Mouse (Mus musculus) stomach, embryonic 16.5 days (tissue): ENCODE measurements around the gene Gm10715. TPM values are rescaled to one million over a fixed set of nuclear protein-coding genes. Genes with fewer than 3 reads are reported as not detected.
"Not testable (repeated sequence)": the region's sequence is repeated elsewhere in the genome, so short reads cannot be mapped to it uniquely, and the experiment has no call there.

ENCODE experiments used
- ATAC-seq: fragments of 200-750 bp; cut with Nextera tagmentation; 2 replicates; pipeline ENCODE4 v1.8.0; 2017; ENCODE audit warnings: moderate number of reproducible peaks, moderate TSS enrichment; ENCODE audit not compliant: insufficient read depth, low FRiP score
- H3K27ac ChIP-seq: fragments of 300-500 bp; sonication (generic); 2 replicates; pipeline ENCODE4 v1.5.1; 2014; ENCODE audit warnings: low read length
- H3K27me3 ChIP-seq: fragments of 300-500 bp; sonication (generic); 2 replicates; pipeline ENCODE4 v1.6.1; 2014; ENCODE audit warnings: low read length, control low read depth, mixed read lengths; ENCODE audit not compliant: control insufficient read depth, insufficient read depth
- H3K36me3 ChIP-seq: fragments of 300-500 bp; sonication (generic); 2 replicates; pipeline ENCODE4 v1.6.1; 2014; ENCODE audit warnings: low read length; ENCODE audit not compliant: control insufficient read depth, insufficient read depth
- H3K4me1 ChIP-seq: fragments of 300-500 bp; sonication (generic); 2 replicates; pipeline ENCODE4 v1.6.1; 2014; ENCODE audit warnings: low read length, control low read depth, mixed read lengths; ENCODE audit not compliant: control insufficient read depth, insufficient read depth
- H3K4me2 ChIP-seq: fragments of 300-500 bp; sonication (generic); 2 replicates; pipeline ENCODE4 v1.6.1; 2014; ENCODE audit warnings: low read depth, low read length, mixed read lengths
- H3K4me3 ChIP-seq: fragments of 300-500 bp; sonication (generic); replicated peaks from 2 replicates; pipeline ENCODE4 v1.5.1; 2014; ENCODE audit warnings: mild to moderate bottlenecking, low read length
- H3K9ac ChIP-seq: fragments of 300-500 bp; sonication (generic); 2 replicates; pipeline ENCODE4 v1.6.1; 2014; ENCODE audit warnings: low read length
- H3K9me3 ChIP-seq: fragments of 300-500 bp; sonication (generic); replicated peaks from 2 replicates; pipeline ENCODE4 v1.6.1; 2016; ENCODE audit warnings: low read length, control low read depth; ENCODE audit not compliant: control insufficient read depth
- WGBS: fragments of 180-500 bp; shearing (Covaris S2); extraction: QIAGEN DNeasy Blood & Tissue Kit; methylation state at CpG from one replicate; pipeline ENCODE4 v1.1.7; 2014; 5-methylcytosine and 5-hydroxymethylcytosine counted together
- polyA plus RNA-seq: library from polyadenylated mRNA; unstranded; fragments of >200 nt; fragmentation: Nextera tagmentation; extraction: Ambion mirVana; gene quantifications from 2 replicates; pipeline ENCODE4 v1.2.1, GENCODE M21; 2015

Gm10715 gene
- polyA plus RNA-seq, 1 experiment from 2014 or later, result not detected

DNA sequence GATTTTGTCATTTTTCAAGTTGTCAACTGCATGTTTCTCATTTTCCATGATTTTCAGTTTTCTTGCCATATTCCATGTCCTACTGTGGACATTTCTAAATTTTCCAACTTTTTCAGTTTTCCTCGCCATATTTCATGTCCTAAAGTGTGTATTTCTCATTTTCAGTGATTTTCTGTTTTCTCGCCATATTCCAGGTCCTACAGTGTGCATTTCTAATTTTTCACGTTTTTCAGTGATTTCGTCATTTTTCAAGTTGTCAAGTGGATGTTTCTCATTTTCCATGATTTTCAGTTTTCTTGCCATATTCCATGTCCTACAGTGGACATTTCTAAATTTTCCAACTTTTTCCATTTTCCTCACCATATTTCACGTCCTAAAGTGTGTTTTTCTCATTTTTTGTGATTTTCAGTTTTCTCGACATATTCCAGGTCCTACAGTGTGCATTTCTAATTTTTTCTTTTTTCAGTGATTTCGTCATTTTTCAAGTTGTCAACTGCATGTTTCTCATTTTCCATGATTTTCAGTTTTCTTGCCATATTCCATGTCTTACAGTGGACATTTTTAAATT lies 24.5 kb upstream of the Gm10715 start:
- H3K4me3 ChIP-seq, H3K27ac ChIP-seq, ATAC-seq, H3K4me2 ChIP-seq, H3K36me3 ChIP-seq, H3K27me3 ChIP-seq, H3K4me1 ChIP-seq, H3K9me3 ChIP-seq, H3K9ac ChIP-seq: not testable (repeated sequence)
- WGBS, result 79% methylated on average over 2 of the region's 7 CpGs

- H3K27me3 ChIP-seq, H3K4me1 ChIP-seq, H3K9ac ChIP-seq, H3K27ac ChIP-seq, H3K9me3 ChIP-seq, H3K36me3 ChIP-seq, H3K4me3 ChIP-seq, H3K4me2 ChIP-seq: not testable (repeated sequence)
- peak; percentile 49 for ATAC-seq
- WGBS, result no CpG with 5 or more reads among the region's 11 CpGs
Measured at GRCm38 (mm10) chr9:3012733-3013279, 23.9 kb upstream of the Gm10715 start, which contains the start of gene Gm10721. Gene Gm10721, plus strand, starts transcription at chr9:3013140.

- H3K4me2 ChIP-seq, H3K4me1 ChIP-seq, H3K27me3 ChIP-seq, H3K36me3 ChIP-seq, ATAC-seq, H3K4me3 ChIP-seq, H3K9ac ChIP-seq, H3K27ac ChIP-seq, H3K9me3 ChIP-seq: not testable (repeated sequence)
- WGBS, result 58% methylated on average over 4 of the region's 9 CpGs
Measured at GRCm38 (mm10) chr9:3015354-3015753, 21.3 kb upstream of the Gm10715 start, which contains the start of gene Gm10720. Gene Gm10720, plus strand, starts transcription at chr9:3015654.

DNA sequence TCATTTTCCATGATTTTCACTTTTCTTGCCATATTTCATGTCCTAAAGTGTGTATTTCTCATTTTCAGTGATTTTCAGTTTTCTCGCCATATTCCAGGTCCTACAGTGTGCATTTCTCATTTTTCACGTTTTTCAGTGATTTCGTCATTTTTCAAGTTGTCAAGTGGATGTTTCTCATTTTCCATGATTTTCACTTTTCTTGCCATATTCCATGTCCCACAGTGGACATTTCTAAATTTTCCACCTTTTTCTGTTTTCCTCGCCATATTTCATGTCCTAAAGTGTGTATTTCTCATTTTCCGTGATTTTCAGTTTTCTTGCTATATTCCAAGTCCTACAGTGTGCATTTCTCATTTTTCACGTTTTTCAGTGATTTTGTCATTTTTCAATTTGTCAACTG lies 20.8 kb upstream of the Gm10715 start:
- H3K36me3 ChIP-seq, H3K27me3 ChIP-seq, ATAC-seq, H3K4me3 ChIP-seq, H3K27ac ChIP-seq, H3K4me2 ChIP-seq, H3K9me3 ChIP-seq, H3K4me1 ChIP-seq, H3K9ac ChIP-seq: not testable (repeated sequence)
- 77% methylated on average over 4 of the region's 6 CpGs for WGBS

- H3K9me3 ChIP-seq, H3K36me3 ChIP-seq, H3K9ac ChIP-seq, H3K27me3 ChIP-seq, H3K4me1 ChIP-seq, ATAC-seq, H3K27ac ChIP-seq, H3K4me3 ChIP-seq, H3K4me2 ChIP-seq: not testable (repeated sequence)
- WGBS, result no CpG with 5 or more reads among the region's 9 CpGs
Measured at GRCm38 (mm10) chr9:3017108-3017507, 19.6 kb upstream of the Gm10715 start, which contains the start of gene Gm10719. Gene Gm10719, plus strand, starts transcription at chr9:3017408.

DNA sequence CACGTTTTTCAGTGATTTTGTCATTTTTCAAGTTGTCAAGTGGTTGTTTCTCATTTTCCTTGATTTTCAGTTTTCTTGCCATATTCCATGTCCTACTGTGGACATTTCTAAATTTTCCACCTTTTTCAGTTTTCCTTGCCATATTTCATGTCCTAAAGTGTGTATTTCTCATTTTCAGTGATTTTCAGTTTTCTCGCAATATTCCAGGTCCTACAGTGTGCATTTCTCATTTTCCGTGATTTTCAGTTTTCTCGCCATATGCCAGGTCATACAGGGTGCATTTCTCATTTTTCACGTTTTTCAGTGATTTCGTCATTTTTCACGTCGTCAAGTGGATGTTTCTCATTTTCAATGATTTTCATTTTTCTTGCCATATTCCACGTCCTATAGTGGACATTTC lies 17.7 kb upstream of the Gm10715 start:
- H3K27me3 ChIP-seq, H3K9me3 ChIP-seq, H3K9ac ChIP-seq, H3K27ac ChIP-seq, H3K4me3 ChIP-seq, H3K4me1 ChIP-seq, H3K4me2 ChIP-seq, H3K36me3 ChIP-seq, ATAC-seq: not testable (repeated sequence)
- 72% methylated on average over 9 of the region's 9 CpGs for WGBS

DNA sequence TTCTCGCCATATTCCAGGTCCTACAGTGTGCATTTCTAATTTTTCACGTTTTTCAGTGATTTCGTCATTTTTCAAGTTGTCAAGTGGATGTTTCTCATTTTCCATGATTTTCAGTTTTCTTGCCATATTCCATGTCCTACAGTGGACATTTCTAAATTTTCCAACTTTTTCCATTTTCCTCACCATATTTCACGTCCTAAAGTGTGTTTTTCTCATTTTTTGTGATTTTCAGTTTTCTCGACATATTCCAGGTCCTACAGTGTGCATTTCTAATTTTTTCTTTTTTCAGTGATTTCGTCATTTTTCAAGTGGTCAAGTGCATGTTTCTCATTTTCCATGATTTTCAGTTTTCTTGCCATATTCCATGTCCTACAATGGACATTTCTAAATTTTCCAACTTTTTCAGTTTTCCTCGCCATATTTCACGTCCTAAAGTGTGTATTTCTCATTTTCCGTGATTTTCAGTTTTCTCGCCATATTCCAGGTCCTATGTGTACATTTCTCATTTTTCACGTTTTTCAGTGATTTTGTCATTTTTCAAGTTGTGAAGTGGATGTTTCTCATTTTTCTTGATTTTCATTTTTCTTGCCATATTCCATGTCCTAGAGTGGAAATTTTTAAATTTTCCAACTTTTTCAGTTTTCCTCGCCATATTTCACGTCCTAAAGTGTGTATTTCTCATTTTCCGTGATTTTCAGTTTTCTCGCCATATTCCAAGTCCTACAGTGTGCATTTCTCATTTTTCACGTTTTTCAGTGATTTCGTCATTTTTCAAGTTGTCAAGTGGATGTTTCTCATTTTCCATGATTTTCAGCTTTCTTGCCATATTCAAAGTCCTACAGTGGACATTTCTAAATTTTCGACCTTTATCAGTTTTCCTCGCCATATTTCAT lies 16.6 kb upstream of the Gm10715 start:
- H3K9me3 ChIP-seq, H3K9ac ChIP-seq, H3K4me1 ChIP-seq, H3K27ac ChIP-seq, H3K4me3 ChIP-seq, H3K36me3 ChIP-seq, H3K4me2 ChIP-seq, H3K27me3 ChIP-seq: not testable (repeated sequence)
- ATAC-seq, result peak; percentile 56
- 76% methylated on average over 11 of the region's 19 CpGs for WGBS

DNA sequence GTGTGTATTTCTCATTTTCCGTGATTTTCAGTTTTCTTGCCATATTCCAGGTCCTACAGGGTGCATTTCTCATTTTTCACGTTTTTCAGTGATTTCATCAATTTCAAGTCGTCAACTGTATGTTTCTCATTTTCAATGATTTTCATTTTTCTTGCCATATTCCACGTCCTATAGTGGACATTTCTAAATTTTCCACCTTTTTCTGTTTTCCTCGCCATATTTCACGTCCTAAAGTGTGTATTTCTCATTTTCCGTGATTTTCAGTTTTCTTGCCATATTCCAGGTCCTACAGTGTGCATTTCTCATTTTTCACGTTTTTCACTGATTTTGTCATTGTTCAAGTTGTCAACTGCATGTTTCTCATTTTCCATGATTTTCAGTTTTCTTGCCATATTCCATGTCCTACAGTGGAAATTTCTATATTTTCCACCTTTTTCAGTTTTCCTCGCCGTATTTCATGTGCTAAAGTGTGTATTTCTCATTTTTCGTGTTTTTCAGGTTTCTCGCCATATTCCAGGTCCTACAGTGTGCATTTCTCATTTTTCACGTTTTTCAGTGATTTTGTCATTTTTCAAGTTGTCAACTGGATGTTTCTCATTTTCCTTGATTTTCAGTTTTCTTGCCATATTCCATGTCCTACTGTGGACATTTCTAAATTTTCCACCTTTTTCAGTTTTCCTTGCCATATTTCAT lies 14.2 kb upstream of the Gm10715 start:
- H3K9ac ChIP-seq, H3K9me3 ChIP-seq, H3K27ac ChIP-seq, H3K4me3 ChIP-seq, H3K4me2 ChIP-seq, ATAC-seq, H3K36me3 ChIP-seq, H3K4me1 ChIP-seq, H3K27me3 ChIP-seq: not testable (repeated sequence)
- 69% methylated on average over 9 of the region's 13 CpGs for WGBS
